Mouse (Mus musculus): ENCODE data around the gene Rem2. TPM values are rescaled to one million over a fixed set of nuclear protein-coding genes. Genes with fewer than 3 reads are reported as not detected.

The Rem2 gene
- total RNA-seq, 2 experiments from 2014 or later = 7.4 to 9.6 TPM

DNA sequence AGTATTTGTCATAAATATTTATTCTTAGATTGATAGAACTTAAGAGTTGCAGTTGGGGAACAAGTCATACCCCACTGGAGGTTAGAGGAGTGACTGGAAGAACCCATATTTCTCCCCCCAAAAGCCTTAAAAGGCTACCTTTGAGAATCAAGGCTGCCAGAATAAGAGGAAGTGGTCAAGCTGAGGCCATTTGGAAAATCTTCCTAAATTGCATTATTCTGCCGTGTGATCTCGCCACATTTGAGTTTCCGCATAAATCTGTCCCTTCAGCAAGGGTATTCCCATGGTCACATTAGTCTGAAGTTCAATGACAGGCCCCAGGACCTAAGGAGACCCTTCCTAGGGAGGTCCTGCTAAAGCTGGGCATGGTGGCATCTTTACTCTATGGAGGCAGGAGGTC, 33.4 kb upstream of the Rem2 start:
- intact Hi-C loops (cut with DNase I) = no loop called here
- DNase-seq (ENCODE audit: low spot score in 2 of 2) = no peak

DNA sequence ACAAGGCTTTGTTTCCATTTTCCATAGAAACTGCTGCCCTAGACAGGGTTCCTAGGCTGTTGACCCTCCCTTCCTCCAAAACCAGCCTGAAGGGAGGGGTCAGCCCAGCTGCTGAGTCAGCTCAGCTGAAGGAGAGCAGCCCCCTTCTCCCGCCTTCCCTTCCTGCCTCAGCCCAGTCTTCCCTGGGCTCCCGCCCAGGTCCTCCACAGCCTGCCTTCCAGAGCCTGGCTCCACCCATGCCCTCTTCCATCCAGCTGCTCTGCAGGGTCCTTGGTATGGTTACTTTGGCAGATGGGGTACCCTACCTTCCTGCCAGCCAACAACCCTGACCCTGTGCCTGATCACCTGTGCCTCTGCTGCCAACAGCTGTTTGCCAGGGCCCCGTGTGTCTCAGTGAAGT, 32.7 kb upstream of the Rem2 start:
- DNase-seq (ENCODE audit: low spot score in 2 of 2) = peak in 1 of 2 experiments; percentile 13
- intact Hi-C loops (cut with DNase I) = no loop called here

DNA sequence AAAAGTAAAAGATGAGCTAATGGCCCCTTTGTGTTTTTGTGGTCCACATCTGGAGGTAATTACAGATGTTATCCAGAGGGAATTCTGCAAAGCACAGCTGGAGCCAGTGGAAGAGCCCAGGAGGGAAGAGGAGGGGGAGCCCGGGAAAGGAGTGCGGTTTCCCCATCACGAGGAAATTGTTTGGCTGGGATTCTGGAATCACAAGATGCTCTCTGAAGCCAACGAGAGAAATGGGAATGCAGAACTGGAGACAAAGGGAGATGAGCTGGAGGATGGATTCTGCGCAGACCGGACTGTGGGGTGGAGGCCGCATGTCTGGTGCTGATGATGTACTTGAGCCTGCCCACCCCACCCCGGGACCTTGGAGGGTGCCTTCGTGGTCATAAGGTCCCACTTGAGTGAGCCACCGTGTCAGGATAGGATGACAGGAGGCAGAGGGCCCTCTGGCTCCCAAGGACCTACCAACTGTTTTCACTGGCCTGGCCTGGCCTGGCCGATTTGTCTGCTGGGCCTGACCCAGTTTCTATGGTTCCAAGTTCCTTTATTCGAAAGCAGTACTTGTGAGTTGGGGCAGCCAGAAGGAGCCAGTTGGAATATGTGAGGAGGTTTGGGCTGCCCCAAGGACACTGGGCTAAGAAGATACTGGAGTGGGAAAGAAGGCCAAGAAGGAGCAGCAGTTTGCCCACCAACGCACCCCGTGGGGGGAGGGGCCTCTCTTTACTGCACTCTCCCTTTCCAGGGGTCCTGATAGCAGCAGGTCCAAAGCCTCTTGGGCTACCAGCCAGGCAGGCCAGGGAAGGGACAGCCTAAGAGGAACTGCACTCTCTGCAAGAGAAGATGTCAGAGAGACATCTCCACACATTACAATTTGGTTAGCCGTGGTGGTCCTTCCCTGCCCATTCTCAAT, 31.9 kb upstream of the Rem2 start:
- intact Hi-C loops (cut with DNase I) = no loop called here
- no peak for DNase-seq (ENCODE audit: low spot score in 2 of 2)

DNA sequence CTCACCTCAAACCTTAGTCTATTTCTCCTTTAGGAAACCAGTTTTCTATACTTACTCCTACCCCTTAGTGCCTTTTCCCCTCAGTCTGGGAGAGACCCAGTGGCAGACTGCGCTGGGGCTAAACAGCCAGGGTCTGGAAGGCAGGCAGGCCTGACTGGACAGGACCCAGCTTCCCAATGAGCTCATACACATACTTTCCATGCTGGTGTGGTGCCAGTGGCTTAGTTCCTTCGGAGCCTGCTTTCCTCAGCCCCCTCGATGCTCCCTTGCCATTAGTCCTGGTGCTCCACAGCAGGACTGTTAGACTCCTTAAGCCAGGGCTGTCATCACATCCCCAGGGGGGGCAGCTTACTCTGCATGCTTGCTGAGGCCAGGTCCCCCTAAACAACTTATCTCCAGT, 30.4 kb upstream of the Rem2 start:
- DNase-seq (ENCODE audit: low spot score in 2 of 2) = no peak
- intact Hi-C loops (cut with DNase I) = no loop called here

DNA sequence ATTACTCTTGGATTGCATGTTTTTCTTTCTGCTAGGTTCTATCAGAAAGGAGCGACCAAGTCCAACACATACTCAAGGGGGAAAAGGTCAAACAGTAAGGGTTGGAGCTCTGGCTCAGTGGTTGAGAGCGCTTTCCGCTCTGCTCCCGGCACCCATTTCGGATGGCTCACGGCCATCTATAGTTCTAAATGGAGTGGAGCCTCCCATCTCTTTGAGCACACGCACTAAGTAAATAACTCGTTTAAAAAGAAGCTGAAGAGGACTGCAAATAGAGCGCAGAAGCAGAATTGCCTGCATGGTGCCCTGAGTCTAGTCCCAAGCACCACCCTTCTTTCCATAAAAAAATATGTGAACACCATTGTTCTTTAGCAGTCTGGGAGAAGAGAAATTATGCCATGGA, 22.3 kb upstream of the Rem2 start:
- no peak for DNase-seq (ENCODE audit: low spot score in 2 of 2)
- intact Hi-C loops (cut with DNase I) = no loop called here

DNA sequence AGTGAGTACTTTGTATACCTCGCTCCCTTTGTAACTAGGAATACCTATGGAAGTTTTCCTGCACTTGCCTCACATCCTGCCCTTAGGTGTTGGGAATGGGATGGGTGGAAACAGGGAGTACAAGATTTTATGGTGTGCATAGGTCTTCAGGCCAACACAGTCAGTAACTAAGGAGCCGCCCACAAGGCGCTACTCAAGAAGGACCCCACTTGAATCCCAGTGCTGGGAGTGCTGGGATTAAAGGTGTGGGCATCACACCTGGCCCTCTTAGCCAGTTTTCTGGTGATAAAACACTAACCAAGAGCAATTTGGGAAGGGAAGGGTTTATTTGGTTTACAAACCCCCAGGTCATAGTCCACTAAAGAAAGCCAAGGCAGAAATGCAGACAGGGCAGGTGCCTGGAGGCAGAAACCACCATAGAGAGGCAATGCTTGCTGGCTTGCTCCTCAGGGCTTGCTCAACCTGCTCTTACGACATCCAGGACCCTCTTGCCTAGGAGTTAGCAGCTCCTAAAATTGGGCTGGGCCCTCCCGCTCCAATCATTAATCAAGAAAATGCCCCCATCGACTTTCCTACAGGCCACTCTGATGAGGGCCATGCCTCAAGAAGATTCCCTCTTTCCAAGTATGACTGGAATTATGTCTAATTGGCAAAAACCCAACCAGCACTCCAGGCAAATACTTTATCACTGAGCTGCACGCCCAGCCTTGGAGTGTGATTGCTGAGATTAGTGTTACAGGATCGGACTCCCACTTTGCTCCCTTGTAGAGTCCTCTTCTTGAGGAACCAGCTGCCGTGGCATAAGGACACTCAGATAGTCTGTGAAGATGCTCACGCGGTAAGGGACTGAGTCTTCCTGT, 21.0 kb upstream of the Rem2 start:
- intact Hi-C loops (cut with DNase I) = no loop called here
- DNase-seq (ENCODE audit: low spot score in 2 of 2) = no peak

DNA sequence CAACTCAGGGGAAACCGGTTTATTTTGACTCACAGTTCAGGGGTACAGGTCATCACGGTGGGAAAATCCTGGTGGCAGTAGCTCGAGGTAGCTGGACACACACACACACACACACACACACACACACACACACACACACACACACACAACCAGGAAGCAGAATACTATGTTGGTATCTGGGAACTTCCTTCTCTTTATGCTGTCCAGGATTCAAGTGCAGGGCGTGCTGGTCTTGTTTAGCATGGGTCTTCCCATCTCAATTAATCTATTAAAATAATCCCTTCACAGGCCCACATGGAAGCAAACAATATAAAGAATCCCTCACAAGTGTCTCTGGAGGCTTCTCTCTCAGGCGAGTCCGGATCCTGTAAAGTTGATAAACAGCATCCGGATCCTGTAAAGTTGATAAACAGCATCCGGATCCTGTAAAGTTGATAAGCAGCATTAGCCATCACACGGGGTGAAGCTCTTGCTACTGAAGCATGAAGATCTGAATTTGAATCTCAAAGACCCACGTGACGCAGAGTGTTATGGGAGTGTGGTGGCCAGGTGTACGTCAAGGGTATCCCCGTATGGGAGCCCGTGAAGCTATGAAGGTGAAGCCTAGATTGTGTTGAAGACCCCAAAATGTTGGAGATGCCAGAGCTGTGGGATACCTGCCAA, 17.9 kb upstream of the Rem2 start:
- no peak for DNase-seq (ENCODE audit: low spot score in 2 of 2)
- intact Hi-C loops (cut with DNase I) = no loop called here

DNA sequence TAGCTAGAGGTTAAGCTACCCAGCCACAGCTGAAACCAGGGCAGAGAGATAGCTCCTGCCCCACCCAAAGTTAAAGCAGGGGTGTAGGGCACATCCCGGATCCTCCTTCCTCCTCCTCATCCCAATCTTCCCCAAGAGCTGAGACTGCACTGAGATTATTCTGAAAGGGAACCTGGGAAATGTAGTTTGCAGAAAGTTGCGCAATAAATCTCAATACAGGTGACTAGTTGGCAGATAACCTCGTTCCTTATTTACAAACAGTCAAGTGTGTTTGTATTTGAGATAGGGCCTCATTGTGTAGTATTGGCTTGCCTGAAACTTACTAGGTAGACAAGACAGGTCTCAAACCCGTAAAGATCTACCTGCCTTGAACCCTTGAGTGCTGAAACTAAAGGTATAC, 13.8 kb upstream of the Rem2 start:
- intact Hi-C loops (cut with DNase I) = no loop called here
- DNase-seq (ENCODE audit: low spot score in 2 of 2) = no peak

DNA sequence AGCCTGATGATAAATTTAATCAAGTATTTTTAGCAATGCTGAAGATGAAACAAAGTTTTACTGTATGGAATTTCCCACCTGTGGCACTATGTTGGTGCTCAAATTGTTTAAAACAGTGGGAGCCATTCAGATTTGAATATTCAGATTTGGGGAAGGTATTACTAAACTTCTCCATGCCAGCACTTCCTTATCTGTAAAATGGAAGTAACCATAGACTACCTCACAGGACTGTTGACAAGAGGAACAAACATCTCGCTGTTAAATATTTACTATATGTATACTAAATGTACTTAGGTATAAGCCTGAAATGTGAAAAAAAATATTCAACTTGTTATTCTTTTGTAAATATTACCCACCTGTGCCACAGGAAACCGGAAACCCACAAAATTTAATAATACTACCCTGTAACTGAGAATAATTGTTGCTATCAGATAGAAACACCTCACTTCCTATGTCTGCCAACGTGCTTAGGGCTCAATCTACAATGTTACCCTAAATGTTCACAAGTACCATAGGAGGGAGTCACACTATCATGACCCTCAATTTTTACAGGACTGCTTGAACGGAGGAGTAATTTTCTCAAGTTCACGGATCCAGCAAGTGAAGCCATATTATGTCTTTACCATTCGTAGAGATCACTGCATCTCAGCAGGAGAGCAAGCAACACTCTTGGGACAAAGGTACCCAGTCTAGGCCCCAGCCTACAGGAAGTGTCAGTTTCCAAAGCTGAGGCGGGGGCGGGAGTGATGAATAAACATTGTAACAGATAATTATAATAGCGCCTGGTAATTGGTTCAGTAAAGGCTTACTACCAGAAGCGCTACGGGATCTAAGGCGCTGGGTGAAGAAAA, 12.6 kb upstream of the Rem2 start:
- intact Hi-C loops (cut with DNase I) = no loop called here

DNA sequence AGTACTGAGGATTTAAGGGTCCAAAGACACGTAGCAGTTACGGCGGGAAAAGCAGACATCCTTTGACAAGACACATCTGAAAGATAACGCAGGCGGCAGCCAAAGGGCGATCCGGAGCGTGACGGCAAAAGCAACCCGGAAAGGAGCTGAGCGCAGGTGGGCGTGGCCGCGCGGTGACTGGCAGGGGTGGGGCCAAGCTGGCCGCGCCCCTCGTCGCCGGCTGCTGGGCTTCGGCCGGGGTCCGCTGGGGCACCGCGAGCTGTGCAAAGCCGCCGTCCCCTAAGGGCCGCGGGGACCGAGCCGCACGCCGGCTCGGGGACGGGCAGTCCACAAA, 12.0 kb upstream of the Rem2 start, which contains the start of gene Lrp10:
TSS of gene Lrp10 (plus strand) at position 179 of the 334 bp plus-strand sequence.
- DNase-seq (ENCODE audit: low spot score in 2 of 2) = peak; percentile 61 to 81
- intact Hi-C loops (cut with DNase I) = no loop called here

More for the DNA sequence above, 12.6 kb upstream of the Rem2 start:
- DNase-seq (ENCODE audit: low spot score in 2 of 2) = no peak

DNA sequence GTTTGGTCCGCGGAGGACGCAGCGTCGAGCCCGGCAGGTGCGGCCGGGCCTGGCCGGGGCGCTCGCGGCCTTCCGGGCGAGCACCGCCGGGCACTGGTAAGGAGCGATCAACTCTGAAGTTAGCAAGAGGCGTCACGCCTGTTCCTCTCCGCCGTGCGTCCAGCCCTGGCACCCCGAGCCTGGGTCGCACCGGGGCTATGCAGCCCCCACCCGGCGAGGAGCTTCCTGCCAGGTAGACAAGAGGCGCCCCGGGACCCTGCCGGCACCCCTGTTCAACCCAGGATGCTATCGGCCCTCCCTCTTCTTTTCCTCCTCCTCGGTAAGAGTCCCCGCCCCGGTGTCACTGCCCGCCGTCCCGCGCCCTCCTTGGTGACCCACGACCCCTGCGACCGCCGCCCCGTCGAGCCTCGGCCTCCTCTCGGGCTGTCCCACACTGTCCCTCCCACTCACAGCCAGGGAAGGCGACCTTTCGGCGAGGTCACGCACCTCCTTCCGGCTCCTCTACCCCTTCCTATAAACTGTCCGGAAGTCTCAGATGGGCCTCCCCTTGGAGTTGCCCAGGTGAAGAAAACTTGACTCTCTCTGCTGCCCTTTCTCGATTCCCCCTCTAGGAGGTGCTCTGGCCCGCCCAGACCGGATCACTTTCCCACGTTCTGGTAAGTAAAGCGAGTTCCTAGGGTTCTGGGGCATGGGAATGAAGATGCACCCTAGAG, 11.5 kb upstream of the Rem2 start:
- DNase-seq (ENCODE audit: low spot score in 2 of 2) = no peak
- intact Hi-C loops (cut with DNase I) = no loop called here

DNA sequence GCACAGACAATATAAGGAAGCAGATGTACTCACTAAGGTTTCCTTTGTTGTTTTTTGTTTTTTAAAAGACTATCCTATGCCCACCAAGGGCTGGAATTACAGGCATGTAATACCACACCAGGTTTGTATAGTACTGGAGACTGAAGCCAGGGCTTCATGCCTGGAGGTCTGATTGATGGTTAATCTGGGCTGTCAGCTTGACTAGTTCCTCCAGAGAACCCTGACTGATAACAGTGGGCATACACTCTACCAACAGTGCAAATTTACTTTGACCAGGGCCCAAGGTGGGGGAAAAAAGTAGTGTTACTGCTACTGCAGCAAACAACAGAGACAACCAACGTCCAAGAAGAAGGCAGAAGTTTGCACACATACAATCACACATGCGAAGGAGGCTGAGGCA, 4.4 kb upstream of the Rem2 start:
- DNase-seq (ENCODE audit: low spot score in 2 of 2) = no peak
- intact Hi-C loops (cut with DNase I) = no loop called here

DNA sequence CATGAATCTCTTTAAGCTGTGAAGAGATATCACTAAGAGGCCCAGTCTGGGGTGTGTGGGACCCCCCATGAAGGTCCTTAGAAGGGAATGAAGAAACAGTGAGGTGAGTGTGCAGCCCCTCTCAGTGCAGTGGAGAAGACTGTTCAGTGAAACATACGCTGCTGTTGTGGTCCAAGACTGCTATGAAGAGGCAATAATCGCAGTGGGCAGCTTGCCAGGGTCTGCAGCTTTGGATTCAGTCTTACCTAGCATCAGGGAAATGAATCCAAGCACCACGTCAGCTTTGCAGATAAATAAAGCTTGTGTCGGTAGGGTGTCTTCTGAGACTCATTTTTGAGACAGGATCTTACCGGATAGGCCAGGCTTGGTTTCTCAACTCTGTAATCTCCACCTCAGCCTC, 3.2 kb upstream of the Rem2 start:
- intact Hi-C loops (cut with DNase I) = no loop called here
- DNase-seq (ENCODE audit: low spot score in 2 of 2) = peak in 1 of 2 experiments; percentile 41

DNA sequence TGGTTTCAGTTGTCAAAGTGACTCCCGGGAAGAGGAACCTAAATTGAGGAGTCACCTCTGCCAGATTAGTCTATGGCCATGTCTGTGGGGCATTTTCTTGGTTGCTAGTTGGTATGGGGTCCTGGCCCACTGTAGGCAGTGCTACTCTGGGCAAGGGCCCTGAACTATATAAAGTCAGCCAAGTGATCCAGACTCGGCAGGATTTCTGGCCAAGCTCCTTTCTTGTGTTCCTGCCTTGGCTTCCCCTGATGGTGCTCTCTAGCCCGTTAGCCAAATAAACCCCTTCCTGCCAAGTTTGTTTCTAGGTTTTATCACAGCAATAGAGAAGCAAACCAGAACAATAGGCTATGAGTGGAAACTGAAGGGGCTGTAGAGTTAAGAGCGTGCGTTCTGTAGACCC, 1.2 kb upstream of the Rem2 start:
- DNase-seq (ENCODE audit: low spot score in 2 of 2) = no peak
- intact Hi-C loops (cut with DNase I) = no loop called here

DNA sequence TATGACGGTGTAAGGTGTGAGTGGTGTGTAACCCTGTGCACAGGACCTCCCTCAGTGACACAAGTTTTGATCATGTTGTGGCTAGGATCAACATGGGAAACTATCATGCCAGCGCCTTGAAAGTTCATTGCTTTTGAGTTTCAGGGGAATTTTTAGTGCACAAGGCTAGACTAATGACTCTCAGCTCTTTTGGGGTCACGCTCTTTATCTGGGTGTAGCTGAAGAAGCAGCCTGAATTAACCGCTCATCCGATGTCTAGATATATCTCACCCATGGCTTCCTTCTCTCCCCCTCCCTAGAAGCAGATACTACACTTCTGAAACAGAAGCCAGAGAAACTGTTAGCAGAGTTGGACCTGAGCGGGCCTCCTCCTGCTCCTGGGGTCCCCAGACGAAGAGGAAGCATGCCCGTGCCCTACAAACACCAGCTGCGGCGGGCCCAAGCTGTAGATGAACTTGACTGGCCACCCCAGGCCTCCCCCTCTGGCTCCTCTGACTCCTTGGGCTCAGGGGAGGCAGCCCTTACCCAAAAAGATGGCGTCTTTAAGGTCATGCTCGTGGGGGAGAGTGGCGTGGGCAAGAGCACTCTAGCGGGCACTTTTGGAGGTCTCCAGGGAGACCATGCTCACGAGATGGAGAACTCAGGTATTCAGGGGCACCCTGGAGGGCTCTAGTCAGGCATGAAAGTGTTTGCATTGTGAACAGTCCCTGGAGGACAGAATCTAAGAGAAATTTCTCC, 1.4 kb downstream of the Rem2 start:
- intact Hi-C loops (cut with DNase I) = no loop called here
- no peak for DNase-seq (ENCODE audit: low spot score in 2 of 2)

DNA sequence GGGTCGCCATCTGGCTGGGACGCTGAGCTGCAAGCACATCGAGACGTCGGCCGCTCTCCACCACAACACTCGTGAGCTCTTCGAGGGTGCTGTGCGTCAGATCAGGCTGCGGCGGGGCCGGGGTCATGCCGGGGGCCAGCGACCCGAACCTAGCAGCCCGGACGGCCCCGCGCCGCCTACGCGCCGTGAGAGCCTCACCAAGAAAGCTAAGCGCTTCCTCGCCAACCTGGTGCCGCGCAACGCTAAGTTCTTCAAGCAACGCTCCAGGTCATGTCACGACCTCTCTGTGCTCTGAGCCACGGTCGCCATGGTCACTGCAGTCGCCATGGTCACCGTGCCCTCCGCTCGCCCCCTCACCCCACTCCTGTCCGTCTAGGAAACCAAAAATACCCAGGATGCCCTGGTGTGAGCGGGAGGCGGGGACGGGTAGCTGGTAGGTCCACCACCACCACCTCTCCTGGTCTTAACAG, 3.6 kb downstream of the Rem2 start:
- intact Hi-C loops (cut with DNase I) = no loop called here
- no peak for DNase-seq (ENCODE audit: low spot score in 2 of 2)

DNA sequence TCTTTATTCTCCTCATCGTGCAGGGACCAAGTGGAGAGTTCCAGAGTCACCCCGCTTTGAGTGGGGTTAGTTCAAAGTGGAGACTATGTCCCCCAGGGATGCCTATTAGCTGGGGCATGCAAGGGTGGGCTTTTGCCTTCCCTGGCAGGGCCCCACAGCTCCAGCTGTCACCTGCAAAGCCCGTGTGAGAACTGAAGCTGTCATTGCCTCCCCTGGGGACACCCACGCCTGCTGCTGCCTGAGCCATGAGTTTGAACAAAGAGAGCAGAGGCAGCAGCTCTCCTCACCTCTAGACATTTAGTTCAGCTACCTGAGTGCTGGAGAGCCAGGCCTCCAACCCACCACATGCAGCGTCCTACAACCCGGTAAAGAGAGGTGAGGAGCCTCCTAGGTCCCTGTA, 4.8 kb downstream of the Rem2 start:
- DNase-seq (ENCODE audit: low spot score in 2 of 2) = no peak
- intact Hi-C loops (cut with DNase I) = no loop called here

DNA sequence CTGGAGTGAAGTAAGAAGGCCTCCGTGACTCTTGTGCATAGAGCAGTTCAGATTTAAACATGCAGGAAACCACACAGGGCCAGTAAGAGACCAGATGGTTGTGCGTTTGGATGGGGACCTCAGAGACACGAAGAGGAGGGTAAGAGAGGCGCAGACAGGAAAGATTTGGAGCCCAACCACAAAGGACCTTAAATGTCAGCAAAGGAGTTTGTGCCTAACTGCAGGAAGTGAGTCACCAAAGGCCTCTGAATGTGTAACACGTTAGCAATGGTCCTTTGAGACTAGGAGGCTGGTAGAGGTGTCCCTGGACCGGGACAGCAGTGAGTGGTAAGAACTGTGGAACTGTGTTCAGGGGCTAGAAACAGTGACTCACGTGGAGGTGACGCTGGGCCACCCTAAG, 5.5 kb downstream of the Rem2 start:
- intact Hi-C loops (cut with DNase I) = no loop called here
- no peak for DNase-seq (ENCODE audit: low spot score in 2 of 2)

All from left cerebral cortex, postnatal 14 days (tissue).